Mouse (Mus musculus): Measurements from ENCODE around the gene Cnr1.

Cnr1 gene

DNA sequence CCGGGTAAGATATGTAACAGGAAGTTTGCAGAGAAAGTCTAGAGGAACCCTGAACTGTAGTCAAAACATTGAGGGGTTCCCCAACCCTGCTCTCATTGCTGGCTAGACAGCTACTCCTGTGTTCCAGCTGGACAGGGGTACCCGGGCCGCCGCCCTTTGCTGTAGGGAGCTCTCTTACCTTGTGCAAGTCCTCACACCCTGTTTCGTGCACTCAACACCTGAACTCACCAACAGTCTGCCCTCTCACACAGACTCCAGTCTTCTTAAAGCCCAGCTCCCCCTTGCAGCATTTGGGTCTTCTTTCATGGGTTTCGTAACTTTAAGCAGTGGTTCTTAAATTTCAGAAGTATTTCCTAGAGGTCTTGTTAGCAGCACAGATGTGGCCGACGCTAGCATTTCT, 7.0 kb downstream of the Cnr1 start:
- DNase-seq (ENCODE audit: low spot score in 2 of 2), result no peak

DNA sequence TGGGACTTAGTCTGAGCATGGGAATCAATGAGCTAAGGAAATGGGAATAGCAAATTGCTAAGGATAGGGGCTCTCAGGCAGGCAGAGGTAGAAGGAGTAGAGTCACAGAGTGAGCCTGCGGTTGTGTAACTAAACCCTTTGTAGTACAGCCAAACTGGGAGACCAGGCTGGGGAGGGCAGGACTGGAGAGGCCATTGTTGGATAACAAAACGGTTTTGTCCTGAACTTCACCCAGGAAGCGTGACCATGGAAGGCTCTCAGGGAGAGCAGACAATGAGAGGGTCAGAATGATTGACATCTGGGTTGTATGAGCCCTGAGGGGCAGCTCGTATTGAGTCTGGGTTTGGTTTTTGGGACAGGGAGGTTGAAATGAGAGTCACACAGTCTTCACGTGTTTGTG, 17.2 kb downstream of the Cnr1 start:
- DNase-seq (ENCODE audit: low spot score in 2 of 2), result no peak

DNA sequence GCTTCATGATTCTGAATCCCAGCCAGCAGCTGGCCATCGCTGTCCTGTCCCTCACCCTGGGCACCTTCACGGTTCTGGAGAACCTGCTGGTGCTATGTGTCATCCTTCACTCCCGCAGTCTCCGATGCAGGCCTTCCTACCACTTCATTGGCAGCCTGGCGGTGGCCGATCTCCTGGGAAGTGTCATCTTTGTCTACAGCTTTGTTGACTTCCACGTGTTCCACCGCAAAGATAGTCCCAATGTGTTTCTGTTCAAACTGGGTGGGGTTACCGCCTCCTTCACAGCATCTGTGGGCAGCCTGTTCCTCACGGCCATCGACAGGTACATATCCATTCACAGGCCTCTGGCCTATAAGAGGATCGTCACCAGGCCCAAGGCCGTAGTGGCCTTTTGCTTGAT, 19.5 kb downstream of the Cnr1 start:
- no peak for DNase-seq (ENCODE audit: low spot score in 2 of 2)

DNA sequence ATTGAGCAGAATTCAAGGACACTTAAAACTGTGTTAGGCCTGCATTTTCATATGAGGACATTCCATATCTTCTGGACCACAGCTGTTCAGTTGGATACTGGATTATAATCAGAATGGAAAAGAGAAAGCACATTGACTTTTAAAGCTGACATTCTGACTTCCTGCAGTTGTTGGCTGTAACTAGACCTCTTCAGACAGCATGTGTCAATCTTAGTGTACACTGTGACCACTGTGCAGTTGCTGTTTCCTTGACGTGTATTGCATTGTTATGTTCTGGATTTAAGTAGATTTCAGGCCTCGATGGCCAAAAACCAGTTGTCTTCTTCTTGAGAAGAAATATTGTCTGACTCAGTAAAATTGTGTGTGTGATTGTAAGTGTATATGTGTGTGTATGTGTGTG, 21.3 kb downstream of the Cnr1 start:
- no peak for DNase-seq (ENCODE audit: low spot score in 2 of 2)

DNA sequence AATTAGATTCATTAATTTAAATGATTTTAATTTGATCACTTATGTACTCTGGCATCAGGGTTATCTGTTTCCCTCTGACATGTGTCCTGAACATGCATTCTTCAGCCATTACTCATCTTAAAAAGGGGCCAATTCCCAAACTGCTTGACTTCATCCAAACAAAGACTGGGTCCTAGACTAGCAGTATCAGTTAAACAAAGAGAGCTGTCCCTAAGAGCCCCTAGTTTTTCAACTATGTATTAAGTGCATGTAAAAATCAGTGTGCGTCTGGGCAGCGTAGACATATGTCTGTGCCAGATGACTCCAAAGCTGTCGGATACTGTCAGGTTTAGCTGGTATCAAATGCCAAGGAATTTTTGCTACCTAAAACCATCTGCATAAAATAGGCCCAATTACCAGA, 23.2 kb downstream of the Cnr1 start:
- no peak for DNase-seq (ENCODE audit: low spot score in 2 of 2)

DNA sequence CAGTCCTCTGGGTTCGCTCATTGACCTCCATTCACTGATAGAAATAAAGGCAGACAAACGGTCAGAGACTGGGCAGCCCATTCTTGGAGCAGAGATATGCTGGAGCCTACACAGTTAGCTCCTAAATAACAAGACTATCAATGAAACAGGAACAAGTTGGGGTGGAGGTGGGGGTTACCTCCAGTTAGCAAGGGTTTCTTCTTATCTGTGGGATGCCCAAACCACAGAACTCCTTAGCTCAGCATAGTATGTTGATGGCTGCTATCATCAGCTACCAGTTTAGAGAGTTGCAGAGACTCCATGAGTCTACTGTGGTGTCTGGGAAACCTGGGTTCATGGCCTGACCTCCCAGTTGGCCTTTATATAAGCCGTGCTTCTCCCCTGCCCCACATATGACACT, 33.0 kb downstream of the Cnr1 start:
- DNase-seq (ENCODE audit: low spot score in 2 of 2), result no peak

DNA sequence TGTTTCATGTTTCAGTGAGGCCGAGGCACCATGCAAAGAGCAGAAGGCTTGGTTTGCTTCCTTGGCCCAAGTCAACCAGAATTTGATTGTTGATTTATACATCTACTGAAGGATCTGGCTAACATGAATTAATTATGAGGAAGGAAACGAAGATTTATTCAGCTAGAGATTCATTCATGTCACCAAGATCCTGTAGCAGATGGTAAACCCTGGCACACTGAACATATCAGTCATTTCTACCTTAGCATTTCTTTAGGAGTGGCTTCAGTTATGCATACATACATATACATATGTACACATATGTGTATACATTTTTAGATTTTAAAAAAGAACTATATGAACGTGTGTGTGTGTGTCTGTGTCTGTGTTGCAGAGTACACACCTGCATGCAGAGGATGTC, 34.1 kb downstream of the Cnr1 start:
- no peak for DNase-seq (ENCODE audit: low spot score in 2 of 2)

DNA sequence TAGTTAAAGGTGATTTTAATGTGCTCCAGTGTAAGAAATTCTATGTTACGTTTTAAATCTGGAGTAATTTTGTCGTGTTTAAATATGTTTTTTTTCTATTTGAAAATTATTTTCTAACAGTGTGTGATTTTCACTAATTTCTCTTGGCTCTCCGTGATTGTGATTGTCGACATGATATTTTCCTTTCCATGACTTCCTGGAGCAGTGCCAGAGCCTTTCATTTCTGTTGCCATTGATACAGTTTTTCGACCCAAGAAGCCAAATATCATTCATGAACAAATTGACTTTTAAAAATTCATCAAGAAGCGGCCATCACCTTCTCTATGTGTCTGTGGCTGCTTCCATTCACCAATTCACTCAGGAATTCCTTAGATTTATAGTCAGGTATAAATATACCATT, 35.4 kb downstream of the Cnr1 start:
- DNase-seq (ENCODE audit: low spot score in 2 of 2), result no peak

DNA sequence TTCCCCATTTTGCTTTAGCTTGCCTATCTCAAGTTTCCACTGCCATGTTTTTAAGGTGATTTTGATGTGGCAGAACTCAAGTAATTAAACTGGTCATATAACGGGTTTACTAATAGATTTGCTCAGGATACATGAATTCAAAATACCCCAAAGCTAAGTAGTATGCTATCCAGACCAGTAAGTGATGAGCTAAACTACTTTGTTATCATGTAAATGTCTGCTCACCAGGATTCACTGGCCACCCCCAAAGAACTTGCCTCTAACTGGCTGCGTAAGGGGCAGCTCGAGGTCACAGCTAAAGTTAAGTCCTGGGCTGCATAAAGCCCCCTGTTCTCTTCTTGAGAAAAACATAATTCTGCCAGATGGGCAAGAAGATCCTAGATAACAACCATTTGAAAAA, 46.3 kb downstream of the Cnr1 start:
- no peak for DNase-seq (ENCODE audit: low spot score in 2 of 2)

DNA sequence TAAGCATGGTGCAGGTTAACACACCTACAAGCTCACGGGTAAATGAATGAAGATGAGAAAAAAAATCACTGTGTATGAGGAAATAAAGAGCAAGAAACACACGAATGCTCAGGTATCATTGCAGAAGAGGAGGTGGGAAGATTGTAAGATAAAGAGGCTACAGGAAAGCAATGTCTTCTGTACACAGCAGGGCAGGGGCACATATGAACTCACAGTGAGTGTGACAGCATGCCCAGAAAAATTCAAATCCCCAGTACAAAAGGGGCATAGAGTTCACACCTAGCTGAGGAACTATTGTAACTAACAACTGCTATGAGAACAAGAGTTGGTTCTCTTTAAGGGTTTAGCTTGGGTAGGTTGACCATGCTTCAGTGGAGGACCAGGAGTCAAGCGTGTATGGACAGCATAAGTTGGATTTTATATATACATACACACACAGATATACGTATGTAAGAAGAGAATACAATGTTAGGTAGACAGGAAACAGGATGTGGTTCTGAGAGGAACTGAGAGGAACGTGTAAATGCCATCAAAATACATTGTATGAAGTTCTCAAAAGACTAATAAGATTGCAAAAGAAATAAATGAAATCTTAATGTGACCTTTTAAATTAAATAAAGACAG, 64.2 kb downstream of the Cnr1 start:
- no peak for DNase-seq (ENCODE audit: low spot score in 2 of 2)

DNA sequence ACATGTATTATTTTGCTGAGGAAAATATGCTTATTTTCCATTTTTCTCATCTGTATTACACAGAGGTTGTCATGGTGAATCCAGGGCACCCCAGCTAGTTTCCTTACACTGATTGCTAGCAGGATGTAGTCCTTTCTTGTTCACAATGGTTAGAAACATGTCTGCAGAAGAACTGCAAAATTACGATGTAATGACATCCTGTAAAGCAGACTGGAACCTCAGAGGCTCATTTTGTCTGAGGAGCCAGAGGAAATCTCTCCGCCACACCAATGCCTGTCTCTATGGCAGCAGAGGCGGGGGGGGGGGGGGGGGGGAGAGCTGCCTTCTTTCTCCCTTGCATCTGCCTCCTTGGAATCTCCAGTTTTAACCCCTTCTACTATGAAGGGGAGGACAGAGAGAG, 68.3 kb downstream of the Cnr1 start:
- no peak for DNase-seq (ENCODE audit: low spot score in 2 of 2)

DNA sequence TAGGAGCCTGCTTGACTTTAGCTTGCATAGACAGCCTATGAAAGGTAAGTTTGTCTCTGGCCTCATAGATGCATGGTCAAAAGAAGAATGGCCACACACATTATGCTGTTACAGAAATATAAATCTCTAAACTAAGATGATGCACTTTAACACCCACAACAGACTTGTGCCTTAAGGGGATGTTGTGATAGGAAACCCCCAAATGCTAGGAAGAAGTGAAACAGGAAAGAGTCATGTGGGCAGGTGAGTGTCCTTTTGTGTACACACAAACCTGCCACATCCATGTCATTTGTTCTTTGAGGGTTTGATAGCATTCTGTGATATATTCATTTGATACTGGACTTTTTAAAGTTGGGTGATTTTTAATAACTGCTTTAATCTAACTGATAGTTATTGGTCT, 72.0 kb downstream of the Cnr1 start:
- no peak for DNase-seq (ENCODE audit: low spot score in 2 of 2)
